ENCODE assay signal across 17 mouse cellular contexts in the genomic region with DNA sequence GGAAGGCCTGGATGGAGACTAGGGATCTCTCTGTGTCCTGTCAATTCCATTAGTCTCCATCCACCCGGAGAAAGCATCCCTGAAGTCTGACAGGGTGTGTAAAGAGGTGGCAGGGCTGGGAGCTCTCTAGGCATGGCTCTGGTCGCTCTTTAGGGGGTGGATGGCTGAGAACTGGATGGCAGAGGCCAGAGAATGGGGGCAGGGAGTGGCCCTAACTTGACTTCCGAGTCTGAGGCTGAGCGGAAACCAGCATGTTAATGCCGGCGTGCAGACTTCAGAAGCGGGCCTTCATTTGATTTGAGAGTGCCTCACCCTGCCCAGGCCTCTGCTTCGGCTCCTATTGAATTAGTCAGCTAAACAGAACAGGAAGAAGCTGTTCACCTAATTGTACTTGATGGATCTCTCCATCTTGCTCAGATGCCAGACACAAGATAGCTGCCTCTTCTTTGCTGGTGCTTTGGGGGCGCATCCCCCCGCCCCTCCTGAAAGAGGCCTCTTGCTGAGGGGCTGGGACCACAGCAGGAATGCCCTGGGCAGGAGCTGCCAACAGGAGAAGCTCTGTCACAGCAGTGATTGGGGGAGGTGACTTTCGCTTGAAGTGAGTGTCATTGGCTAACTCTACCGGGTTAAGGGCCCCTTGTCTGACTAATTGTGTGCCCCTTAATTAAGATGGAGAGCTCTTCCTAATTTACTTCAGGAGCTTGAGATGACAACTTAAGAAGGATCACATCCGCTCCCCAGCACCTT.
DNase-seq lines count a peak whose midpoint lies in the region; ATAC-seq and TF ChIP-seq lines count a peak whose summit lies in the region.
"Had no signal": no experiment of that assay in that cellular context is flagged by ENCODE, and none has a peak within 500 bp of the region (broad histone marks: within the 10 kb centered on the region; RNA-seq: fewer than 3 reads in every experiment).

No protein-coding gene starts in this region.

- no peak for TF ChIP-seq CTCF in intestine, postnatal 0 days (IDR thresholded peaks at IDR 0.05; ENCODE audit: low read depth)

- peak; percentile 62 for ATAC-seq in intestine, embryonic 14.5 days (replicated peaks; ENCODE audit: low FRiP score, low TSS enrichment, low read depth)
- ATAC-seq in intestine, postnatal 0 days = no peak
- peak; percentile 76 for ATAC-seq in common myeloid progenitor, adult 5-6 weeks (replicated peaks; ENCODE audit: low read depth, poor library complexity, severe bottlenecking)
- peak; percentile 78 to 91 for ATAC-seq in hematopoietic stem cell, adult 5-6 weeks (replicated peaks in 1 of 2; ENCODE audit: insufficient read depth in 1 of 2, low FRiP score in 2 of 2, low TSS enrichment in 1 of 2, low read depth in 1 of 2, poor library complexity in 2 of 2, severe bottlenecking in 2 of 2)
- peak; percentile 46; the same call in 1 of the 2 replicates for ATAC-seq in stomach, embryonic 14.5 days (ENCODE audit: insufficient number of reproducible peaks, insufficient read depth, low FRiP score, low read depth)

- H3K27ac ChIP-seq in intestine, embryonic 14.5 days (ENCODE audit: low read depth) = no peak overlapping the region
- no peak overlapping the region for H3K27ac ChIP-seq in intestine, postnatal 0 days (ENCODE audit: low read depth, low read length)
- no peak overlapping the region for H3K27ac ChIP-seq in stomach, embryonic 14.5 days (ENCODE audit: low read length)
- H3K27ac ChIP-seq: forebrain, embryonic 10.5 days; limb, embryonic 13.5 days; macrophage; neural tube, embryonic 13.5 days had no signal

- no peaks in the 10 kb centered on the region for H3K9me3 ChIP-seq in intestine, embryonic 14.5 days (ENCODE audit: control insufficient read depth, low read length)
- H3K9me3 ChIP-seq in intestine, postnatal 0 days (ENCODE audit: control insufficient read depth) = no peaks in the 10 kb centered on the region
- no peaks in the 10 kb centered on the region for H3K9me3 ChIP-seq in stomach, embryonic 14.5 days (ENCODE audit: control insufficient read depth, low read depth, low read length)
- H3K9me3 ChIP-seq: forebrain, embryonic 10.5 days; limb, embryonic 13.5 days; neural tube, embryonic 13.5 days had no signal

- no peak overlapping the region for H3K9ac ChIP-seq in intestine, embryonic 14.5 days (ENCODE audit: low read length)
- H3K9ac ChIP-seq in intestine, postnatal 0 days (ENCODE audit: low read depth, low read length) = no peak overlapping the region
- no peak overlapping the region for H3K9ac ChIP-seq in stomach, embryonic 14.5 days (replicated peaks; ENCODE audit: low read depth, low read length)
- H3K9ac ChIP-seq: limb, embryonic 13.5 days; neural tube, embryonic 13.5 days had no signal

- no peaks in the 10 kb centered on the region for H3K27me3 ChIP-seq in intestine, embryonic 14.5 days (replicated peaks; ENCODE audit: control insufficient read depth, insufficient read depth, low read length)
- no peaks in the 10 kb centered on the region for H3K27me3 ChIP-seq in intestine, postnatal 0 days (replicated peaks; ENCODE audit: control insufficient read depth, insufficient read depth, low read length)
- no peaks in the 10 kb centered on the region for H3K27me3 ChIP-seq in stomach, embryonic 14.5 days (ENCODE audit: control insufficient read depth, insufficient read depth, low read length)
- H3K27me3 ChIP-seq: limb, embryonic 13.5 days; neural tube, embryonic 13.5 days had no signal

- peak; percentile 57 for DNase-seq in intestine, embryonic 14.5 days (ENCODE audit: low spot score)
- no peak for DNase-seq in lung, adult 18-20 months
- no peak for DNase-seq in adrenal gland, postnatal 25 days
- DNase-seq in thymus, postnatal 25 days = no peak
- DNase-seq: cerebellum, adult 18-20 months; heart, adult 18-20 months; heart, postnatal 14 days; kidney, adult 18-20 months; layer of hippocampus, postnatal 36 days had no signal

- 0 out of 2 replicates have a peak, but pooled peaks cover 4% of the 10 kb centered on the region for H3K4me1 ChIP-seq in intestine, embryonic 14.5 days (replicated peaks; ENCODE audit: control insufficient read depth, insufficient read depth, low read length)
- no peaks in the 10 kb centered on the region for H3K4me1 ChIP-seq in intestine, postnatal 0 days (replicated peaks; ENCODE audit: control insufficient read depth, insufficient read depth, low read length)
- no peaks in the 10 kb centered on the region for H3K4me1 ChIP-seq in stomach, embryonic 14.5 days (ENCODE audit: control insufficient read depth, insufficient read depth, low read length)

- no peaks in the 10 kb centered on the region for H3K36me3 ChIP-seq in intestine, embryonic 14.5 days (ENCODE audit: control insufficient read depth, insufficient read depth, low read length)
- no peaks in the 10 kb centered on the region for H3K36me3 ChIP-seq in intestine, postnatal 0 days (ENCODE audit: control insufficient read depth, insufficient read depth)
- no peaks in the 10 kb centered on the region for H3K36me3 ChIP-seq in stomach, embryonic 14.5 days (ENCODE audit: control insufficient read depth, insufficient read depth, low read length)
- H3K36me3 ChIP-seq: forebrain, embryonic 10.5 days; limb, embryonic 13.5 days; neural tube, embryonic 13.5 days had no signal

- WGBS in intestine, embryonic 14.5 days = 32% methylated on average over 13 of the region's 13 CpGs
- WGBS in intestine, postnatal 0 days = 43% methylated on average over 13 of the region's 13 CpGs
- WGBS in stomach, embryonic 14.5 days = 36% methylated on average over 13 of the region's 13 CpGs

- no peak overlapping the region for H3K4me3 ChIP-seq in intestine, embryonic 14.5 days (ENCODE audit: low read depth, low read length)
- no peak overlapping the region for H3K4me3 ChIP-seq in intestine, postnatal 0 days (ENCODE audit: low read depth, low read length)
- H3K4me3 ChIP-seq in stomach, embryonic 14.5 days (ENCODE audit: low read depth, low read length) = no peak overlapping the region
- H3K4me3 ChIP-seq: forebrain, embryonic 10.5 days; limb, embryonic 13.5 days; neural tube, embryonic 13.5 days had no signal

- no peak overlapping the region for H3K4me2 ChIP-seq in intestine, embryonic 14.5 days (ENCODE audit: low read length)
- H3K4me2 ChIP-seq in intestine, postnatal 0 days (replicated peaks; ENCODE audit: low read depth) = no peak overlapping the region
- no peak overlapping the region for H3K4me2 ChIP-seq in stomach, embryonic 14.5 days (replicated peaks; ENCODE audit: low read depth, low read length)
- H3K4me2 ChIP-seq: limb, embryonic 13.5 days; neural tube, embryonic 13.5 days had no signal
